In the genomic region with DNA sequence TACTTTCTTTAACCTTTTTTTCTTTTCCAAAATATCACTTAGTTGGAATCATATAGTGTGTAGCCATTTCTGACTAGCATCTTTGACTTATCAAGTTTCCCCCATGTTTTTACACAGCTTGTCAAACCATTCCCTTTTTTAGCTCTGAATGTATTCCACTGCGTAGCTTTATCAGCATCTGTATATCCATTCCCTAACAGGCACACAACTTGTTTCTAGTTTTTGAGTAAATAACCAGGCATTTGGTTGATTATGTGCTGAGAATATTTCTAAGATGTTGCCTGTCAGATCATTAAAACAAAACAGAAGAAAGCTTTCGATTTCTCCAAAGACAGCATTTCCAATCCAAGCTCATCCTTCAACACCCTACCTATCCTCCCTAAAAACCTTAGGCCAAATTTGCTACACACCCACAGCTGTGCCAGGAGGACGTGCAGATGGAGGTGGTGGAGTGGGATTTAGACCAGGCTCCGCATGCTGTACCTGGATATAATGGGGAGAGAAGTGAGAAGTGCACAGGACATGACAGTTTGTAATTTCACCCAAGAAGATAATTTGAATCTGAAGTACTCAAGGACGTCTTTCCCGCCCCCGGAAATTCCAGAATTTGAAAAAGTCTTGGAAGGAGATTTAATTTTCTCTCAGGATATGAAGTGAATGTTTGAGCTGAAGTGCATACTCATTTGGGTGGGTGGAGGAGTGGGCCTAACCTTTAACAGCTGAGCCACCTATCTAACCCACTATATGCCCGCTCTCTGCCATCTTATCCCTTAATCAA, we compare ENCODE assay signal across 16 mouse cellular contexts. TPM values are rescaled to one million over a fixed set of nuclear protein-coding genes. Genes with fewer than 3 reads are reported as not detected.
"Had no signal": no experiment of that assay in that cellular context is flagged by ENCODE, and none has a peak within 500 bp of the region (broad histone marks: within the 10 kb centered on the region; RNA-seq: fewer than 3 reads in every experiment).

No protein-coding gene starts in this region.

- H3K4me1 ChIP-seq: limb, embryonic 10.5 days; liver, embryonic 15.5 days; megakaryocyte, embryonic 14.5 days; midbrain, embryonic 12.5 days; neural tube, embryonic 15.5 days had no signal

- H3K9me3 ChIP-seq: limb, embryonic 10.5 days; liver, embryonic 15.5 days; midbrain, embryonic 12.5 days; neural tube, embryonic 15.5 days had no signal

- H3K9ac ChIP-seq: liver, embryonic 15.5 days; midbrain, embryonic 12.5 days; neural tube, embryonic 15.5 days had no signal

- H3K27ac ChIP-seq: hindbrain, postnatal 0 days; kidney, postnatal 0 days; limb, embryonic 10.5 days; liver, embryonic 15.5 days; macrophage; midbrain, embryonic 12.5 days; neural tube, embryonic 15.5 days had no signal

- H3K36me3 ChIP-seq: limb, embryonic 10.5 days; liver, embryonic 15.5 days; midbrain, embryonic 12.5 days; neural tube, embryonic 15.5 days had no signal

- H3K4me2 ChIP-seq: liver, embryonic 11.5 days; liver, embryonic 15.5 days; midbrain, embryonic 12.5 days; neural tube, embryonic 15.5 days had no signal

- ATAC-seq: hindbrain, postnatal 0 days had no signal

- H3K27me3 ChIP-seq: liver, embryonic 15.5 days; megakaryocyte, embryonic 14.5 days; midbrain, embryonic 12.5 days; neural tube, embryonic 15.5 days had no signal

- DNase-seq: kidney, adult 11 months; kidney, adult 9 months; kidney, postnatal 36 days; spleen, adult 18-20 months; thymus, adult 2 months; thymus, postnatal 25 days had no signal

- H3K4me3 ChIP-seq: limb, embryonic 10.5 days; liver, embryonic 15.5 days; midbrain, embryonic 12.5 days; myocyte; neural tube, embryonic 15.5 days had no signal

RNA-seq across cellular contexts. Expression of gene Rgs4, which starts 54.8 kb away (rescaled TPM):
- polyA plus RNA-seq: macrophage had no signal
